Mouse (Mus musculus): ENCODE data around the gene Icam2.

GRCm38 (mm10) chr11:106381883-106382282, 6.0 kb downstream of the Icam2 start:
- TF ChIP-seq CTCF (IDR thresholded peaks at IDR 0.05; ENCODE audit: borderline replicate concordance, insufficient read depth, low read depth, low read length) (no peak), POLR2A (IDR thresholded peaks at IDR 0.05; ENCODE audit: borderline replicate concordance, insufficient read depth, low read length) (no peak)

Data from cerebellum, adult 2 months (tissue).